Mouse (Mus musculus) lung, postnatal 4 days (tissue): ENCODE measurements around the gene Bach2.

Experiments
- DNase-seq, 2 experiments: peaks; one replicate each; pipeline ENCODE4 v3.0.0; 2021

The Bach2 gene

DNA sequence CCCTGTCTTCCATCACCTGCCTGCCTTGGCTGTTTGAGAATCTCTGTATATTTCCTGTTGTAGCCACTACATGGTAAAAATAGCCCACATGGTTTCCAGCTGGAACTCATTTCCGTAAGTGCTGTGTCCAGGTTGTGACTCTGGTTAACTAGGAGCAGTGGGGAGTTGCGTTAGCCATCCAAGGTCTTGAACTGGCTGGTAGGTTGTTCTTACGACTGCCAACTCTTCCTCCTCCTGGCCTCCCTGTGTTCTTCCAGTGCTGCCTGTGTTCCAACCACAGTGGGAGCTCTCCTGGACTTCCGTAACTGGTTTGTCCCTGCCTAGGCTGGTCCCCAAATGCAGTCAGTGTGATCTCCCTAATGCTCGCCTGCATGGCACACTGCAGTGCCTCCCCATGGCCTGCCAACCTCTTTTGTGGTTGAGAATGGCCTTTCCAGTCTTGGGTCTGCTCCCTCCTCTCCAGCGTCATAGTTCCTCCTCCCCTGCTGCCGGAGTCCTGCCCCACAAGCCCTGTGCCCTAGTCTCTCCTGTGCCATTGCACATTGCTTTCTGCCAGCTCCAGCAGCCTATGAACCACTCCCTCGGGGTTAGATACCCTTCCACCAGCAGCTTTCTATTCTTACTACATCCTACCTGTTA lies 298.4 kb downstream of the Bach2 start:
- peak; percentile 28 for DNase-seq

DNA sequence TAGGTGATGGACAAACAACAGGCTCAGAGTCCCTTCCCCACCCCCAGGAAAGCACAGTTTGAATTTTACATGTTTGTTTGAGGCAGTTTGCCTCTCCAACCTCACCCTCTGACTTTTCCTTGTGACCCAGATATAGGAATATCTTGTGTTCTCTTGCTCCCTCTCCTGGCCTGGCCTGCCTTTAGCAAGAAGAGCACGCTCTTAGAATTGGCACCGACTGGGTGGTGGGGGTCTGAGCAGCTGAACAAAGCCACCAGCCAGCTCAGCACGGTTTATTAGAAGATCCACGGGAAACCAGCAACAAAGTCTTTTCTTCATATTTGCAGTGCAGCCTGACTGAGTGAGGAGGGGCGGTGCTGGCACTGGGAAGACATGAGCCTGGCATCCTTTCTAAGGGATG lies 299.5 kb downstream of the Bach2 start:
- DNase-seq: peak; percentile 63 to 79

DNA sequence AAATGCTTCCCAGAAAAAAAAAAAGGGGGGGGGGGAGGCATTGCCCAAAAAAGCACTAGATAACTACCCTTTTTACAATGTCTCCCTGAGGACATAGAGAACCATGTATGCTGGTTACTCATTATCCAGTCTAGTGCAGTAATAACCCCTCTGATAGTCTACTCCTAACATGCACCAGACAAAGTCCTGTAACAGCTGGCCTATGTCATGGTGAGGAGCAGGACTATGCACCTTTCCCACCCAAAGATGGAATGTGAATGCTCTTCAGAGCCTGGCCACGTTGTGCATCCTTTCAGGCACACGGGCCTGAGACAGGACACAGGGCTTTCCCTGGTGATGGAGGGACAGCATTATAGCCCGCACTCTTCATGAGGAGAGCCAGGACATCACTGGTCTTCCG lies 299.9 kb downstream of the Bach2 start:
- no peak for DNase-seq

DNA sequence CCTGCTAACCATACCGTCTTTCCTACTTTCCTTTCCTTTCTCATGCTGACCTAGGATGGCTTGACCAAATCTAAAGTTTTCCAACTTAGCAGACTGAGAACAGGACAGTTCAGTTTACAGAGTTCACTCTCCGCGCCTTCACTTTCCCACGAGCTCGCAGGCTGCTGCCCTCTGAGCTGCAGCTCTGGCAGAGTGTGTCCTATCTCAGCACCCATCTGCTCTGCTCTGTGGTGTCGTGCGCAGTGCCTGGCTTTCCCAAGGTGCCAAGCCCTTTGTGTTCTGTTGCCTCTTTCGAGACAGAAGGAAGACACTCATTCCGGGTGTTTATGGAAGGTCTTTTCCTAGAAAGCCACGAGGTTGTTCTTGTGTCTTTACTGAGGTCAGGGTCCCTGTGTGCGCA lies 300.4 kb downstream of the Bach2 start:
- DNase-seq: no peak

DNA sequence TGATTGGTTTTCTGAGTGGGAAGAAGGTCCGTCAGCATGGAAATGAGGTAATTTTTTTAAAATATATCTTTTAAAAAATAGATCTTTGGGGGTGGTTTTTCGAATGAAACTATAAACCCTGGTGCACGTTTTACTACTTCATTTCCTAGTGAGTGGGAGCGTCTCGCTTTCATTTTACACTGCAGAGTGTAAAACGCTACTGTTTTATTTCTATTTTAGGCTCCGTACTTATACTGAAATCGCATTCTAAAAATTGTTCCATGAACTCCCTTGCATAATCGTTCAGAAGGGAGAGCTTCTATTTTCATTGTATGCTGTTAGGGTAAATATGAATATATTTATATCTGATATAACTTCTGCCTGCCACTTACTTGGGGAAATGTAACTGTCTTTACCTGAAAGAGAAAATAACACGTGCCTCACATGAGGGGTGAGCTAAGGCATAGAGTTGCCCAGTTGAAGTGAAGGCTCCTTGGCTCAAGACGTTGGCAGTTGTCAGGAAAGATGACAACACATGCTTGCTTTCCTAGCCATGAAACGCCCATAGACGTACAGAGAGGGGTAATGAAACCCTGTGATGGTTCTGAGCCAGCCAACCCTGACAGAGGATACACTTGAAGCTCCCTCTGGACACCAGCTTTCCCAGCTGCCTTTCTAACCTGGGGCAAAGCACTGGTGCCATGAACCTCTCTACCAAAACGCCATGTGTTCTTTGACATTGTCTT lies 306.4 kb downstream of the Bach2 start:
- no peak for DNase-seq

DNA sequence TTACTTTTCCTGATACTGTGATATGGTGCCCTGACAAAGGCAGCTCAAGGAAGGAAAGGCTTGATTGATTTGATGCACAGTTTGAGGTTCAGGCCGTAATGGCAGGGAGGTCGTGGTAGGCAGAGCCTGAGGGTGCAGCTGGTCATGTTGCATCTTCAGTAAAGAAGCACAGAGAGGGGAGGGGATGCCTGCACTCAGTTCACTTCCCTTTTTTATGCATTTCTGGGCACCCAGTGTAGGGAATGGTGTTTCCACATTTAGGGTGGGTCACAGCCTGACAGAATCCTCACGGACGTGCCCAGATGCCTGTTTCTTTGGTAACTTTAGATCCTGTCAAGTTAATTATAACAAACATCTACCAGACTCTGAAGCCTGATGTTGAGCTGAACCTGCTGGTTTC lies 306.9 kb downstream of the Bach2 start:
- DNase-seq: no peak

DNA sequence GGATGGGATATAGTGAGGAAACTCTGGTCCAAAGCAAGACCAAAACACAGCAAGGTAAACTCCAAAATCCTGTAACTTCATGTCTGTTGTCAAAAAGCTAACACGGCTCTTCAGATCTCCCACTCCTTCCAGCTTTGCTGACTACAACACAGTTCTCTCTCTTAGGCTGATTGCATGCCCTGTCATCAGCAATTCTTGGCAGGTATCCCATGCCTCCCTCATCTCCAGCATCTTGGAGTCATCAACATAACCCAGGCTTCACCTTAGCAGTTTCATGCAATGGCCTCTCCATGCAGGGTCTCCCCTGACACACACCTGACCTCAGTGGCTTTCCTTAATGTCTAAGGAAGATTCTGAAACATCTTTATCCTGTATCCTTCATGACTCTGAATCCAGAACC lies 310.5 kb downstream of the Bach2 start:
- DNase-seq: no peak

GRCm38 (mm10) chr4:32551337-32551736 lies 312.7 kb downstream of the Bach2 start:
- peak in 1 of 2 experiments; percentile 44 for DNase-seq

DNA sequence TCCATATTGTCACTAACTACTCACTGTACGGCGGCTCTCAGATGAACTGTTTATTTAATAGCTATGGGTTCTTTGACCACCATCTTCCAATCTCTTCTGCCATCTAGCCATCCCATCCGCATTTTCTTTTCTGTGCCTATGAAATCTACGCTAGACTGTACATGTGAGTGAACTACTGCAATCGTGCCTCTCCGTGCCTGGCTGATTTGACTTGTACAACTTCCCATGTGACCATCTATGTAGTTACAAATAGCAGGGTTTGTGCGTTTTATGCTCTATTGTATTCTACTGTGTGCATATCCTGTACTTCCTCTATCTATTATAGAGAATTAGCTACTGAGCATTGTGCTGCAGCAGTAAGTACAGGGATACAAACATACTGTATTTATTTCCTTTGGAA lies 316.9 kb downstream of the Bach2 start:
- DNase-seq: no peak

DNA sequence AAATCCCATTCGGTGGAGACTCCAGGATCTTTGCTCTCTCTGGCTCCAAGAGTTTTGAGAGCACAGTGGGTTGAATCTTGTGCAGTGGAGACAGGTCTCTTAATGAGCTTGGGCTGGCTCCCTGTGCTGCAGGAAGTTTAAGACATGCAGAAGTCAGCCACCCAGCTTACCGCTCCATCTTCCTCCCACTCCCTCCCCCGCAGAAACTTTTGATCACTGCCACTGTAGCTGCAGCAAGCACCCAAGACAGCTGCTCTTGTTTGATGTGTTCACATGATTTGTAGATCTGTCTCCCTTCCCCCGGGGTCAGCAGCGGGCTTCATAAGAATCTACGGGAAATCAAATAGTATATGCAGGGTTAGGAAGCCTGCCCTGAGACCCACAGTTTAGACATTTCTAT lies 321.6 kb downstream of the Bach2 start:
- DNase-seq: peak; percentile 34 to 35

DNA sequence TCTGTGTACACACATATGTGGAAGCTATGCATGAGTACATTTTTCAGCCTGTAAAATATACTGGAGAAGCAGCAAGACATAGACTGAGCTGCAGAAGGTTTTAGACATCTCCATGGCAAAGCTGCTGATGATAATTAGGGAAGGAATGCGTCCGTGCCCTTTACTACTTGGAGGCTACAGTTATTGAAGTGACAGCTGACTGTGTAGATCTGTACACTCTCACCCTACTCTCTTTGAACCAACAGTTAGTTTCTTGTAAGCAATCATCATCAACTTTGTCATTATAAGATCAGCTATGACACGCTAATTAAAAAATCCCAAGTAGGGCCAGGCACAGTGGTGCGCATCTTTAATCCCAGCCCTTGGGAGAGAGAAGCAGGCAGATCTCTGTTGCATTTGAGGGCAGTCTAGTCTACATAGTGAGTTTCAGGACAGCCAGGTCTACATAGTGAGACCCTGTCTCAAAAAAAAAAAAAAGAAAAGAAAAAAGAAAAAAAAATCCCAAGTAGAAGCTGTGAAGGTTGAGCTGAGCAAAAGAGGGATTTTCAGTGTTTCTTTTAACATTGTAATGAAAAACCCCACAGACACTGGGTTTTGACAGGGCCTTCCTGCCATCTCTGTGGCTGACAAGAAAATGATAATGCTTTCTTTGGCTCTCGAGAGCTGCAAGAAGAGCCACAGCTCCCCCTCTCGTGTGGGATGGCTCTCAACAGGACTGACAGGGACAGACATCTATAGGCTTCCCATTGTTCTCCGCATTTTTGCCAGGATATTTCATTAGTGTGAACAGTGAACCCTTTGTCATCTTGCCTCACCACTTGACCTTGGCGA lies 322.3 kb downstream of the Bach2 start:
- DNase-seq: no peak

DNA sequence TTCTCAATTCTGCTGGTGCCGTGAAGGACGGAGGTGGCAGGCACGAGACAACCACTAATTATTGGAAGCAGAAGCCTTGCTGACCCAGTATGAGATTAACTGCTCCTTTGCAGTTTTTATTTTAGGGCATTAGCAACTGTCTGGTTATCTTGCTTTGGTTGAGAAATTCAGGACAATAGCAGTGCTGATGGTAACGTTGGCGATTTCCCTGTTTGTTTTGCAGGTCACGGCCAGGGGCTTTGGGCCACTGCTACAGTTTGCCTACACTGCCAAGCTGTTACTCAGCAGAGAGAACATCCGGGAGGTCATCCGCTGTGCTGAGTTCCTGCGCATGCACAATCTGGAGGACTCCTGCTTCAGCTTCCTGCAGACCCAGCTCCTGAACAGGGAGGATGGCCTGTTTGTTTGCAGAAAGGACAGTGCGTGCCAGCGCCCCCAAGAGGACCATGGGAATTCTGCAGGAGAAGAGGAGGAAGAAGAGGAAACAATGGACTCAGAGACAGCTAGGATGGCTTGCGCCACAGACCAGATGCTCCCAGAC lies 323.0 kb downstream of the Bach2 start:
- DNase-seq: peak; percentile 73 to 74

GRCm38 (mm10) chr4:32562319-32563115 lies 323.9 kb downstream of the Bach2 start:
- no peak for DNase-seq

GRCm38 (mm10) chr4:32564416-32564815 lies 325.8 kb downstream of the Bach2 start:
- DNase-seq: no peak

DNA sequence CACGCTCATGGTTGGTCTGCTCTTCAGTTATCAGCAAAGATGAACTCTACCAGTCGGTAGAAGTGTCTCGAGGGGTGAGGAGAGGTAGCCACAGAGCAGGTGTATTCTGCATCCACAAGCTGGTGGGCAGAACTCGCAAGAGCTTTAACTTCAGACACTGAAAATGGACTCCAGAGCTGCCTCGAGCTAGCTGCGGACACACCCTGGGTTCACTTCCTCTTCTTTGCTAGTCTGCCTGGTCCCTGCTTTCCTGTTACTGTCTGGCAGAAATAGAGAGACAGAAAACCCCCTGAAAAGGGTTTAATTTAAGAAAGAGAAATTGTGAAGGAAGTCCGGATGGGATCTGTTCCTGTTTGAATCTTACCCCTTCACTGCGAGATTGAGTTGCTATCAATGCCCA lies 326.3 kb downstream of the Bach2 start:
- peak in 1 of 2 experiments; percentile 19 for DNase-seq

DNA sequence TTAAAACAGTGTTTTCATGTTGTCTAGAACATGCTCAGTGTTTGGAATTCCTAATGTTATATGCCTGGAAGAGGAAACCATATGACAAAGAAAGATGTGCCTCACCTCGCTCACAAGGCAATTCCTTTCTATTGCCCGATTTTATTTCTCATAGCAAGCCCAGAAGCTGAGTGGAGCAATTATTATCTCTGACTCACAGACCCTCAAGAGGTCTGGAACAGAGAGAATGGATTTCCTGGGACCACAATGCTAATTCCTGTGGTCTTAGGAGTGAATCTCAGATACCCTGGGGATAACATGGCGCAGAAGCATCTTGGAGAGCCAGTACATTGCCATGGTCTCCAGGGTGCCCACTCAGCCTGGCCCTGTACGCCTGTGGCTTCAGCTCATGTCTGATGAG lies 330.4 kb downstream of the Bach2 start:
- DNase-seq: no peak

DNA sequence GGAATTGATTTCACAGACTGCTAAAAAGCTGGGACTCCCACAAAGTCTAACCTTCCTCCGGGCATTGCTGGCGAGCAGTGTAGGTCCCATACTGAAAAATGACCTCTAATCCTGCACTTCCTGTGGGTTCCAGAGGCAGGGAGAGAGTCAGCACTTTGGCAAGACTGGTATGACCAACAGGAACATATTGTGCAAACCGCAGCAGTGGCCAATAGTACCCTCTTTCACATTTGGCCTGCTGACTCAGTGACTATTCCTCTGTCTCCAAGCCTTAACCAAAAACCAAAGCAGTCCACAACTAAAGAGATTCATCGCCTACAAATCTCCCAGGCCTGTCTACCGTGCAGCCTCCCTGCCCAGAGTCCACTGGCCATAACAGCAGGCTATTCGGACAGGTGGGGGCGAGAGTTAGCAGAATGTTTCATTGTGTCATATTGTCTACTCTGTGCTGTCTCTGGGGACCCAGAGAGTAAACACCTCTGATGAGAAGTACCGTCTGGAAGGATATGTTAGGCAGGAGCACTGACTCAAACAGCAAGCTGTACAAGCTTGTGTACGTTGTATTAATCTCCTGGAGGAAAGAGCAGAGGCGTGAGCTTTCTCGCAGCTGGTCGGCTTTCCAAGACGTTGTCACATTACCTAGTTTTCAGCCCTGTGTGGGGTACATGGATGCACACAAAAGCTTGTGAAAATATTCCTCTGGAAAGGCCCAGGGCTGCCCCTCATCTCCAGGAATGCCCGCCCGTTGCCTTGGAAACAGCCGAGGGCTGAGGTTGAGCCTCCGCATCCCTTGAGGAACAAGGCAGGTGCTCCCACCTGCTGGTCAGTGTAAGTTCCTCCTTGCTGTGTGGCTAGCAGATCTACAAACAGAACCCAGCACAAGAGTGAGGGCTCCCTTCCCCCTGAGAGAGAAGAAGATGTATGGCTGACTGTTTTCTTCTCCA lies 331.7 kb downstream of the Bach2 start:
- peak in 1 of 2 experiments; percentile 32 for DNase-seq

GRCm38 (mm10) chr4:32570939-32571317 lies 332.3 kb downstream of the Bach2 start:
- no peak for DNase-seq

GRCm38 (mm10) chr4:32571441-32571840 lies 332.8 kb downstream of the Bach2 start:
- DNase-seq: no peak

GRCm38 (mm10) chr4:32572118-32572517 lies 333.5 kb downstream of the Bach2 start:
- peak in 1 of 2 experiments; percentile 66 for DNase-seq

DNA sequence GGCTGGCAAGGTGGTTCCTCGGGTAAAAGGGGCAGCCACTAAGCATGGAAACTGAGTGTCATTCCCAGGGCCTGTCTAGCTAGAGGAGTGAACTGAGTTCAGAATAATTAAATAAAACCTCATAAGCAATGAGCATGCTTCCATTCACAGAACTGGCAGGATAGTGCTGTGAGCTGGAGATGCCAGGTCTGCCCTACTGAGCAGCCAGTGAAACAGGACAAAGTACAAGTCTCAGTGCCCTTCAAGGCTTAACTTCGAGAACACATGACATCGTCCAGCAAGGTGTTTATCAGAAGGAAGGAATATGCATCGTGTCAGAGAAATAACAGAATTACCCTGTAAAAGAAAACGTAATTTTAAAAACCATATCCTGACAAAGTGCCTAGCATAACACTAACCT lies 335.0 kb downstream of the Bach2 start:
- DNase-seq: no peak

- DNase-seq: no peak
These were observed 336.0 kb downstream of the Bach2 start for GRCm38 (mm10) chr4:32574604-32575003.
